Mouse (Mus musculus) left cerebral cortex, postnatal 25 days (tissue): Measurements from ENCODE around the gene Ssu72. TPM values are rescaled to one million over a fixed set of nuclear protein-coding genes. Genes with fewer than 3 reads are reported as not detected.

ENCODE experiments used
- DNase-seq, 2 experiments: peaks; one replicate each; pipeline ENCODE4 v3.0.0; 2022; ENCODE audit warnings: low spot score in 2 of 2, mixed read lengths in 1 of 2
- intact Hi-C: fragments of 180-260 bp; cut with DNase I; formaldehyde crosslinking; loops from one replicate; pipeline ENCODE4 v1.15.1; 2025
- total RNA-seq, 2 experiments: library from RNA; stranded (reverse); gene quantifications; 2 replicates each; pipeline ENCODE4 v1.2.3; 2021

Gene Ssu72
- total RNA-seq, 2 experiments from 2014 or later = 93.3 to 98.2 TPM

GRCm38 (mm10) chr4:155773335-155774078 is 68.9 kb downstream of the Ssu72 start:
- no peak for DNase-seq
- intact Hi-C loops = loop anchor here (5.0 kb wide), 1 partner anchor 51 kb away; no protein-coding TSS in a partner anchor

GRCm38 (mm10) chr4:155774280-155774754 is 69.7 kb downstream of the Ssu72 start, which contains the start of gene Vwa1:
TSS of gene Vwa1 (minus strand) at chr4:155774698.
- peak; percentile 84 to 89 for DNase-seq
- intact Hi-C loops = loop anchor here (5.0 kb wide), 1 partner anchor 52 kb away; no protein-coding TSS in a partner anchor

- peak; percentile 40 to 51 for DNase-seq
- intact Hi-C loops = loop anchor here (5.0 kb wide), 1 partner anchor 53 kb away; no protein-coding TSS in a partner anchor
Measured at GRCm38 (mm10) chr4:155774971-155775740, 70.6 kb downstream of the Ssu72 start.

GRCm38 (mm10) chr4:155775855-155776254 is 71.3 kb downstream of the Ssu72 start:
- no peak for DNase-seq
- intact Hi-C loops = no loop called here

GRCm38 (mm10) chr4:155776704-155777335 is 72.2 kb downstream of the Ssu72 start:
- DNase-seq = peak; percentile 35 to 83
- intact Hi-C loops = no loop called here

GRCm38 (mm10) chr4:155777816-155778215 is 73.2 kb downstream of the Ssu72 start:
- no peak for DNase-seq
- intact Hi-C loops = no loop called here

- DNase-seq = peak in 1 of 2 experiments; percentile 13
- intact Hi-C loops = no loop called here
Measured at GRCm38 (mm10) chr4:155779498-155779897, 74.9 kb downstream of the Ssu72 start.

- intact Hi-C loops = no loop called here
- DNase-seq = peak in 1 of 2 experiments; percentile 39
Measured at GRCm38 (mm10) chr4:155780895-155781294, 76.3 kb downstream of the Ssu72 start.

Other genes with a start within 250 kb of the Ssu72 start
- gene Tmem52, start 235.7 kb upstream of the Ssu72 start, total RNA-seq = 1 to 10 TPM; 1.5 TPM
- gene Gnb1, start 213.4 kb upstream of the Ssu72 start, total RNA-seq = 100 to 1,000 TPM; 918 to 924 TPM
- 10 to 100 TPM; 58.8 to 61.7 TPM for gene Nadk, start 142.4 kb upstream of the Ssu72 start, total RNA-seq
- 10 to 100 TPM; 49.9 to 51.5 TPM for gene Slc35e2, start 103.4 kb upstream of the Ssu72 start, total RNA-seq
- 10 to 100 TPM; 45.9 to 53.1 TPM for gene Cdk11b, start 79.9 kb upstream of the Ssu72 start, total RNA-seq
- gene Gm10563, start 59.4 kb upstream of the Ssu72 start, total RNA-seq = not detected
- gene Mmp23, start 51.4 kb upstream of the Ssu72 start, total RNA-seq = 1 to 10 TPM; 2.5 to 2.9 TPM
- 100 to 1,000 TPM; 112 to 113 TPM for gene Mib2, start 35.6 kb upstream of the Ssu72 start, total RNA-seq
- 10 to 100 TPM; 26.5 to 29.2 TPM for gene Fndc10, start 10.5 kb upstream of the Ssu72 start, total RNA-seq
- 10 to 100 TPM; 58.0 to 61.9 TPM for gene Tmem240, start 30.0 kb downstream of the Ssu72 start, total RNA-seq
- gene Atad3a, start 56.3 kb downstream of the Ssu72 start, total RNA-seq = 10 to 100 TPM; 44.0 to 52.3 TPM
- gene Vwa1, start 69.9 kb downstream of the Ssu72 start, total RNA-seq = 10 to 100 TPM; 14.0 to 16.6 TPM
- 10 to 100 TPM; 16.8 to 20.7 TPM for gene Tmem88b, start 81.1 kb downstream of the Ssu72 start, total RNA-seq
- not detected for gene Ankrd65, start 85.6 kb downstream of the Ssu72 start, total RNA-seq
- gene Mrpl20, start 98.1 kb downstream of the Ssu72 start, total RNA-seq = 10 to 100 TPM; 93.9 to 97.9 TPM
- gene Ccnl2, start 107.7 kb downstream of the Ssu72 start, total RNA-seq = 10 to 100 TPM; 65.7 to 78.1 TPM
- gene Aurkaip1, start 126.5 kb downstream of the Ssu72 start, total RNA-seq = 100 to 1,000 TPM in 1 of 2 experiments, 10 to 100 TPM in 1; 99.6 to 104 TPM
- gene Mxra8, start 134.9 kb downstream of the Ssu72 start, total RNA-seq = 1 to 10 TPM; 7.0 to 8.4 TPM
- 10 to 100 TPM; 87.9 to 88.0 TPM for gene Dvl1, start 142.6 kb downstream of the Ssu72 start, total RNA-seq
- under 1 TPM; 0.27 to 0.32 TPM for gene Tas1r3, start 158.6 kb downstream of the Ssu72 start, total RNA-seq
- 10 to 100 TPM; 25.5 to 31.8 TPM for gene Cptp, start 164.6 kb downstream of the Ssu72 start, total RNA-seq
- gene Ints11, start 164.7 kb downstream of the Ssu72 start, total RNA-seq = 10 to 100 TPM; 38.1 to 38.5 TPM
- gene Pusl1, start 187.0 kb downstream of the Ssu72 start, total RNA-seq = 10 to 100 TPM; 60.5 to 65.5 TPM
- 100 to 1,000 TPM; 133 to 136 TPM for gene Acap3, start 187.0 kb downstream of the Ssu72 start, total RNA-seq
- 10 to 100 TPM; 71.9 to 72.7 TPM for gene Ube2j2, start 239.0 kb downstream of the Ssu72 start, total RNA-seq